Mouse (Mus musculus) testis, adult 2 months (tissue): ENCODE results near the gene Henmt1.

Experiments used
- CTCF ChIP-seq: fragments of 200-500 bp; IDR thresholded peaks from 2 replicates; pipeline ENCODE4 v1.5.1; 2012; ENCODE audit warnings: low read depth, mild to moderate bottlenecking, inconsistent platforms, low read length, moderate library complexity; ENCODE audit not compliant: control insufficient read depth, insufficient read depth, insufficient replicate concordance
- POLR2A ChIP-seq: fragments of 200-500 bp; IDR thresholded peaks from 2 replicates; pipeline ENCODE4 v1.6.1; 2012; ENCODE audit warnings: low read depth, mild to moderate bottlenecking, inconsistent platforms, low read length, moderate library complexity; ENCODE audit not compliant: control insufficient read depth

- TF ChIP-seq POLR2A: no peak
- no peak for TF ChIP-seq CTCF
These were observed 57.6 kb downstream of the Henmt1 start for GRCm38 (mm10) chr3:108997284-108997683.
